Mouse (Mus musculus) neural tube, embryonic 15.5 days (tissue): Measurements from ENCODE around the gene Cd160. TPM values are rescaled to one million over a fixed set of nuclear protein-coding genes. Genes with fewer than 3 reads are reported as not detected.

Experiments
- ATAC-seq: fragments of 200-750 bp; cut with Nextera tagmentation; 2 replicates; pipeline ENCODE4 v1.8.0; 2017; ENCODE audit warnings: mild to moderate bottlenecking, moderate TSS enrichment, moderate library complexity; ENCODE audit not compliant: low FRiP score
- H3K27ac ChIP-seq: fragments of 300-500 bp; sonication (generic); replicated peaks from 2 replicates; pipeline ENCODE4 v1.5.1; 2015; ENCODE audit warnings: mild to moderate bottlenecking, inconsistent platforms
- H3K27me3 ChIP-seq: fragments of 300-500 bp; sonication (generic); replicated peaks from 2 replicates; pipeline ENCODE4 v1.6.1; 2015; ENCODE audit warnings: inconsistent platforms
- H3K36me3 ChIP-seq: fragments of 300-500 bp; sonication (generic); 2 replicates; pipeline ENCODE4 v1.6.1; 2015; ENCODE audit warnings: inconsistent platforms
- H3K4me1 ChIP-seq: fragments of 300-500 bp; sonication (generic); 2 replicates; pipeline ENCODE4 v1.6.1; 2015; ENCODE audit warnings: inconsistent platforms
- H3K4me2 ChIP-seq: fragments of 300-500 bp; sonication (generic); 2 replicates; pipeline ENCODE4 v1.6.1; 2015; ENCODE audit warnings: inconsistent platforms, mild to moderate bottlenecking, moderate library complexity
- H3K4me3 ChIP-seq: fragments of 300-500 bp; sonication (generic); replicated peaks from 2 replicates; pipeline ENCODE4 v1.5.1; 2015; ENCODE audit warnings: mild to moderate bottlenecking, inconsistent platforms
- H3K9ac ChIP-seq: fragments of 300-500 bp; sonication (generic); replicated peaks from 2 replicates; pipeline ENCODE4 v1.6.1; 2015; ENCODE audit warnings: mild to moderate bottlenecking, inconsistent platforms
- H3K9me3 ChIP-seq: fragments of 300-500 bp; sonication (generic); replicated peaks from 2 replicates; pipeline ENCODE4 v1.6.1; 2016; ENCODE audit warnings: inconsistent platforms
- WGBS: fragments of 180-500 bp; shearing (Covaris S2); methylation state at CpG from one replicate; pipeline ENCODE4 v1.1.7; 2015; ENCODE audit warnings: mixed read lengths; 5-methylcytosine and 5-hydroxymethylcytosine counted together
- polyA plus RNA-seq: library from polyadenylated mRNA; unstranded; fragments of >200 nt; fragmentation: Nextera tagmentation; extraction: Ambion mirVana; gene quantifications from 2 replicates; pipeline ENCODE4 v1.2.1, GENCODE M21; 2015

The Cd160 gene
- polyA plus RNA-seq, 1 experiment from 2014 or later: 0.19 TPM

- H3K27ac ChIP-seq: no peak overlapping the region
- H3K4me1 ChIP-seq: 0 out of 2 replicates have a peak, but pooled peaks cover under 1% of the 10 kb centered on the region
- no peak overlapping the region for H3K4me2 ChIP-seq
- no peaks in the 10 kb centered on the region; the same call in 1 of the 2 replicates for H3K36me3 ChIP-seq
- H3K4me3 ChIP-seq: no peak overlapping the region
- no peaks in the 10 kb centered on the region for H3K27me3 ChIP-seq
- no peak overlapping the region for H3K9ac ChIP-seq
- ATAC-seq: no peak
- H3K9me3 ChIP-seq: no peaks in the 10 kb centered on the region
- 78% methylated on average over 3 of the region's 3 CpGs for WGBS
Measured at GRCm38 (mm10) chr3:96808136-96808535, 21.0 kb downstream of the Cd160 start.

GRCm38 (mm10) chr3:96802214-96802613 is 26.9 kb downstream of the Cd160 start:
- H3K27me3 ChIP-seq: no peaks in the 10 kb centered on the region
- no peak overlapping the region for H3K9ac ChIP-seq
- no peak overlapping the region for H3K27ac ChIP-seq
- H3K4me3 ChIP-seq: no peak overlapping the region
- no peaks in the 10 kb centered on the region for H3K4me1 ChIP-seq
- ATAC-seq: no peak
- 80% methylated on average over 1 of the region's 1 CpGs for WGBS
- H3K36me3 ChIP-seq: no peaks in the 10 kb centered on the region; the same call in 1 of the 2 replicates
- no peak overlapping the region for H3K4me2 ChIP-seq
- H3K9me3 ChIP-seq: no peaks in the 10 kb centered on the region

DNA sequence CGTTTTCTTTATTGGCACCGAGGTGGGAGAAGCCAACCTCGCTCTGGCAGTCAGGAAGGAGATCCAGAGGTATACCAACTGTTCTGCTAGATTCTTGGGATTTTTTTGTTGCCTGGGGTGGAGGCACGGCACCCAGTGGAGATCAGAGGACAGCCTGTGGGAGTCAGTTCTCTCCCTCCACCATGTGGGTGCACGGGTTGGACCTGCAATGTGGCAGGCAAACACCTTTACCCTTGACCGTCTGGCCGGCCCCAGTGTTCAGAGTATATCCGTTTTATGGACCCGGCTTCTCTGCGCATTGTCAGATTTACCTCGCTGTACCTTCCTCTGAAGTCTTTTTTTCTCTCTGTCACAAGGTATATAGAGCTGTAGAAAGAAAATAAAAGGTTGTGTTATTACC is 28.9 kb downstream of the Cd160 start:
- Histone ChIP-seq H3K27me3 (no peaks in the 10 kb centered on the region), H3K27ac (no peak overlapping the region), H3K36me3 (peaks cover 5% of the 10 kb centered on the region; the same call in 1 of the 2 replicates), H3K9me3 (no peaks in the 10 kb centered on the region), H3K4me1 (no peaks in the 10 kb centered on the region), H3K4me2 (no peak overlapping the region), H3K9ac (no peak overlapping the region), H3K4me3 (no peak overlapping the region)
- no peak for ATAC-seq
- WGBS: 89% methylated on average over 11 of the region's 11 CpGs

GRCm38 (mm10) chr3:96788506-96788905 is 40.6 kb downstream of the Cd160 start:
- no peak overlapping the region for H3K27ac ChIP-seq
- H3K27me3 ChIP-seq: no peaks in the 10 kb centered on the region
- peaks cover 47% of the 10 kb centered on the region for H3K36me3 ChIP-seq
- no peak for ATAC-seq
- no peak overlapping the region for H3K9ac ChIP-seq
- 83% methylated on average over 8 of the region's 8 CpGs for WGBS
- no peaks in the 10 kb centered on the region for H3K4me1 ChIP-seq
- no peak overlapping the region for H3K4me2 ChIP-seq
- H3K4me3 ChIP-seq: no peak overlapping the region
- no peaks in the 10 kb centered on the region for H3K9me3 ChIP-seq

DNA sequence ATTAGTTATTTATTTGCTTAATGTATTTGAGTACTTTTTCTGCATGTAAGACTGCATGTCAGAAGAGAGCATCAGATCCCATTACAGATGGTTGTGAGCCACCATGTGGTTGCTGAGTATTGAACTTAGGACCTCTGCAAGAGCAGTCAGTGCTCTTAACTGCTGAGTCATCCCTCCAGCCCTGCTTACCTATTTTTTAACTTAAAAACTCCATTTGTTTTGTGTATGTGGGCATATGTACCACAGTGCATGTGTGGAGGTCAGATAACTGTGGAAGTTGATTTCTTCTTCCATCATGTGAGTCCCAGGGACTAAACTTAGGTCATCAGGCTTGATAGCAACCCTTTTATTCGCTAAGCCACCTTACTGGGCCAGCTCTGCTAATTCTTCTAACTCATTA is 41.4 kb downstream of the Cd160 start:
- H3K9me3 ChIP-seq: no peaks in the 10 kb centered on the region
- no peaks in the 10 kb centered on the region for H3K4me1 ChIP-seq
- no peaks in the 10 kb centered on the region for H3K27me3 ChIP-seq
- no peak overlapping the region for H3K9ac ChIP-seq
- 97% methylated on average over 1 of the region's 1 CpGs for WGBS
- no peak for ATAC-seq
- H3K4me3 ChIP-seq: no peak overlapping the region
- H3K36me3 ChIP-seq: peaks cover 47% of the 10 kb centered on the region
- H3K27ac ChIP-seq: no peak overlapping the region
- H3K4me2 ChIP-seq: no peak overlapping the region

DNA sequence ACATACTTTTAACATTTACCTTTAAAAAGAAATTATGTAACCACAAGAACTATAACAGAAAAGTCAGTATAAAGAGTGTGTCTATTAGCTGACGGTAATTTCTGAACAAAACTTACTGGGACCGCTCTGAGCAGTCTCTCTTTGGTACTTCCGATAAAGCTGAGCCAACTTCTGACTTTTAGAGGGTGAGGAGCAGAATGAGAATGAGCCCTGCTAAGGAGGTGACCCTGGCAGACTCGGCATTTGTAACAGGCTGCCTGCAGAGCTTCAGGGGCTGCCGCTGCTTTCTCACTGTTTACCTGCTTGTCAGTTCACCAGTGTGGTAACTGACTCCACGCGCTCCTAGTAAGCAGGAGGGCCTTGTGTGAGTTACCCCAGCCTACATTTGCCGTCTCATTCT is 46.9 kb downstream of the Cd160 start:
- Histone ChIP-seq H3K4me2 (no peak overlapping the region), H3K9me3 (no peaks in the 10 kb centered on the region), H3K4me3 (no peak overlapping the region), H3K27me3 (no peaks in the 10 kb centered on the region), H3K9ac (no peak overlapping the region), H3K36me3 (peaks cover 14% of the 10 kb centered on the region), H3K4me1 (no peaks in the 10 kb centered on the region), H3K27ac (peak overlapping the region; percentile 20; the same call in 1 of the 2 replicates)
- WGBS: 72% methylated on average over 8 of the region's 8 CpGs
- 0 out of 2 replicates have a peak, but pooled peaks have one; percentile 31 for ATAC-seq

GRCm38 (mm10) chr3:96777120-96777519 is 52.0 kb downstream of the Cd160 start:
- WGBS: 80% methylated on average over 3 of the region's 3 CpGs
- Histone ChIP-seq H3K27ac (no peak overlapping the region), H3K36me3 (peaks cover 11% of the 10 kb centered on the region), H3K27me3 (no peaks in the 10 kb centered on the region), H3K4me2 (no peak overlapping the region), H3K9me3 (no peaks in the 10 kb centered on the region), H3K4me3 (no peak overlapping the region), H3K9ac (no peak overlapping the region), H3K4me1 (no peaks in the 10 kb centered on the region)
- ATAC-seq: no peak

DNA sequence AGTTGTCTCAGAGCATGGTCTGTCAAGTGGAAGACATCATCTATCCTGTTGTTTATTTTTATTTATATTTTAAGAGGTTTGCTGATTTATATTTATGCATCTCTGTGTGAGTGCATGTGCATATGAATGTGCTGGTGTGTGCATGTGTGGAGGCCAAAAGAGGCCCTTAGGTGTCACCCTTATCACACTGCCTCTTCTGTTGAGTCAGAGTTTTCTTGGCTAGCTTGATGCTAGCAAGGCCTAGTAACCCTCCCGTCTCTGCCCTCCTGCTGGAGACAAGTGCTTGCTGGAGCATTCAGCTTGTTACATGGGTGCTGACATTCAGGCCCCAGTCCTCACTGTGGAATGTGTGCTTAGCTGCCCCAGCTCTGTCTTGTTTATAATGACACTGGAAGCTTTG is 56.2 kb downstream of the Cd160 start:
- Histone ChIP-seq H3K4me3 (no peak overlapping the region), H3K4me1 (no peaks in the 10 kb centered on the region), H3K27me3 (no peaks in the 10 kb centered on the region), H3K4me2 (no peak overlapping the region), H3K36me3 (peaks cover 11% of the 10 kb centered on the region), H3K27ac (no peak overlapping the region), H3K9me3 (no peaks in the 10 kb centered on the region), H3K9ac (no peak overlapping the region)
- 55% methylated on average over 1 of the region's 1 CpGs for WGBS
- no peak for ATAC-seq

GRCm38 (mm10) chr3:96769971-96770370 is 59.2 kb downstream of the Cd160 start:
- Histone ChIP-seq H3K9me3 (no peaks in the 10 kb centered on the region), H3K4me1 (0 out of 2 replicates have a peak, but pooled peaks cover 4% of the 10 kb centered on the region), H3K4me2 (no peak overlapping the region), H3K36me3 (no peaks in the 10 kb centered on the region), H3K27me3 (no peaks in the 10 kb centered on the region), H3K27ac (no peak overlapping the region), H3K4me3 (no peak overlapping the region), H3K9ac (no peak overlapping the region)
- WGBS: 86% methylated on average over 5 of the region's 5 CpGs
- ATAC-seq: no peak

DNA sequence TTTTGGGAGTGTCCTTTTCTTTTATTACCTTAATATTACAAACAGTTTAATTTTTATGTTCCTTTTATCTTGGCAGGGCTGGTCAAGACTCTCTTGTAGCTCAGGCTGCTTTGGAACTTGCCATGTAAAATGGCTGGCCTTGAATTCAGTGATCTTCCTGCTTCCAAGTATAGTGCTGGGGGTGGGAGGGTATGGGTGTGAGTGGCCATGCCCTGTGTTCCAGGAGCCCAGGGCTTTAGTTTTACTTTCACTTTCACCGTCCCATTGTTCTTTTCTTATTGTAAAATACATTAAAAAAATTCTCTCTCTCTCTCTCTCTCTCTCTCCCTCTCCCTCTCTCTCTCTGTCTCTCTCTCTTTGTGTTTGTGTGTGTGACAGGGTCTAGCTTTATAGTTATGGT is 64.6 kb downstream of the Cd160 start:
- 96% methylated on average over 1 of the region's 1 CpGs for WGBS

DNA sequence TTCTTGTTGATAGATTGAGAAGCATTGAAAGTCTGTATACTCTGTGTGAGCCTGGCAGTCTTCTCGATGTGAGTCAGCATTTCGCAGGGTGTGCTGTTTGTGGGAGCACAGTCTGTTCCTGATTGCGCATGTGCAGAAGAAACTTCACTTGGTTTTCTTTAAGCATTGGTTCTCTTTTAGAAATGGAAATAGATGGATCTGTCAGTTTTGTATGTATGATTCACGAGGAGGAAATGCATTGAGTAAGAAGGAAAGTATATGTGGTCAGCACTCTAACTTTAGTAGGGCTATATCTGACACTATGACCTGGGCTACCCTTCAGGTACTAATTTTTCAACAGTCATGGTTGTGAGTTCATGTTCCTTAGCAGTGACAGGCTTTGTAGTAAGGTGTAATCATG is 69.5 kb downstream of the Cd160 start:
- H3K9ac ChIP-seq: no peak overlapping the region
- no peak overlapping the region for H3K27ac ChIP-seq
- no peak overlapping the region for H3K4me3 ChIP-seq
- ATAC-seq: no peak
- peaks cover 3% of the 10 kb centered on the region; the same call in 1 of the 2 replicates for H3K36me3 ChIP-seq
- no peak overlapping the region for H3K4me2 ChIP-seq
- no peaks in the 10 kb centered on the region for H3K27me3 ChIP-seq
- 93% methylated on average over 4 of the region's 4 CpGs for WGBS
- no peaks in the 10 kb centered on the region for H3K4me1 ChIP-seq
- no peaks in the 10 kb centered on the region for H3K9me3 ChIP-seq

More for the DNA sequence above, 64.6 kb downstream of the Cd160 start:
- Histone ChIP-seq H3K4me2 (no peak overlapping the region), H3K4me1 (0 out of 2 replicates have a peak, but pooled peaks cover 4% of the 10 kb centered on the region), H3K4me3 (no peak overlapping the region), H3K27ac (no peak overlapping the region), H3K9me3 (no peaks in the 10 kb centered on the region), H3K9ac (no peak overlapping the region), H3K27me3 (no peaks in the 10 kb centered on the region), H3K36me3 (peaks cover 3% of the 10 kb centered on the region; the same call in 1 of the 2 replicates)
- ATAC-seq: no peak

DNA sequence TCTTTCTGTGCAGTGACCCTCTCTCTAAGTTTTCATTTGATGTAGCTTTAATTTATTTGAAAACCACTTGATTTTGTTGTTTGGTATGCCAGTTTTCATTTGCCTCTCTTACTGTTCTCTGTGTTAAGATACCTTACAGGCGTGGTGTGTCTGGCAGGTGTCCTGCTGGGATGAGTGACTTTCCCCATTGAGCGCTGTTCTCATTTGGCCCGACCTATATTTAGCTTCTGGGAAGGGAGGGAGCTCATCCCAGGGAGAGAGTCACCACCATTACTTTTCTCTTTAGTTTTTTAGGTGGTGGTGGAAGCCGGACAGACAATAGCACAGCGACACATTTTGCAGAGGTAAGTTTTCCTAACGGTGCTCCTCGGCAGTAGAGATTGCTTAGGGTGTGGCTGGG is 71.5 kb downstream of the Cd160 start:
- no peak overlapping the region for H3K4me2 ChIP-seq
- no peak for ATAC-seq
- 72% methylated on average over 7 of the region's 7 CpGs for WGBS
- no peaks in the 10 kb centered on the region for H3K9me3 ChIP-seq
- H3K4me1 ChIP-seq: no peaks in the 10 kb centered on the region
- no peaks in the 10 kb centered on the region for H3K27me3 ChIP-seq
- no peak overlapping the region for H3K9ac ChIP-seq
- H3K27ac ChIP-seq: no peak overlapping the region
- H3K36me3 ChIP-seq: peaks cover 3% of the 10 kb centered on the region; the same call in 1 of the 2 replicates
- H3K4me3 ChIP-seq: no peak overlapping the region
